Mouse (Mus musculus) adrenal gland, postnatal 10 days (tissue): ENCODE results near the gene Pyroxd2. TPM values are rescaled to one million over a fixed set of nuclear protein-coding genes. Genes with fewer than 3 reads are reported as not detected.
A peak's percentile ranks its signal among the peaks of the same experiment; 100 is the strongest.
"Not testable (repeated sequence)": the region's sequence is repeated elsewhere in the genome, so short reads cannot be mapped to it uniquely, and the experiment has no call there.

ENCODE experiments used
- DNase-seq: peaks from one replicate; pipeline ENCODE4 v3.0.0; 2021; ENCODE audit warnings: mixed read lengths
- long read RNA-seq, 2 experiments: library from polyadenylated mRNA; stranded (forward); transcript quantifications; one replicate each; pipeline ENCODE4 v2.0.0; 2021
- total RNA-seq, 2 experiments: library from RNA; stranded (reverse); gene quantifications; 2 replicates each; pipeline ENCODE4 v1.2.3; 2021

Gene Pyroxd2
- total RNA-seq, result 10 to 100 TPM; 15.8 to 23.5 TPM
- long read RNA-seq, experiment 1, partial matches to known transcripts, result 14 of 23 reads
- long read RNA-seq, experiment 1, other reads (novel, unspliced or antisense), result 5 of 23 reads
- long read RNA-seq, experiment 2, transcript Pyroxd2-201 (16 exons, 3,119 nt), result major isoform, 14 of 25 reads
- long read RNA-seq, experiment 2, partial matches to known transcripts, result 4 of 25 reads
- long read RNA-seq, experiment 2, other reads (novel, unspliced or antisense), result 7 of 25 reads

GRCm38 (mm10) chr19:42752363-42752931 is at the start of gene Pyroxd2:
Gene Pyroxd2 (minus strand): TSS chr19:42752775.
- DNase-seq, result peak; percentile 89

GRCm38 (mm10) chr19:42797866-42798265 is 45.3 kb upstream of the Pyroxd2 start:
- no peak for DNase-seq

GRCm38 (mm10) chr19:42795801-42796200 is 43.2 kb upstream of the Pyroxd2 start:
- no peak for DNase-seq

DNA sequence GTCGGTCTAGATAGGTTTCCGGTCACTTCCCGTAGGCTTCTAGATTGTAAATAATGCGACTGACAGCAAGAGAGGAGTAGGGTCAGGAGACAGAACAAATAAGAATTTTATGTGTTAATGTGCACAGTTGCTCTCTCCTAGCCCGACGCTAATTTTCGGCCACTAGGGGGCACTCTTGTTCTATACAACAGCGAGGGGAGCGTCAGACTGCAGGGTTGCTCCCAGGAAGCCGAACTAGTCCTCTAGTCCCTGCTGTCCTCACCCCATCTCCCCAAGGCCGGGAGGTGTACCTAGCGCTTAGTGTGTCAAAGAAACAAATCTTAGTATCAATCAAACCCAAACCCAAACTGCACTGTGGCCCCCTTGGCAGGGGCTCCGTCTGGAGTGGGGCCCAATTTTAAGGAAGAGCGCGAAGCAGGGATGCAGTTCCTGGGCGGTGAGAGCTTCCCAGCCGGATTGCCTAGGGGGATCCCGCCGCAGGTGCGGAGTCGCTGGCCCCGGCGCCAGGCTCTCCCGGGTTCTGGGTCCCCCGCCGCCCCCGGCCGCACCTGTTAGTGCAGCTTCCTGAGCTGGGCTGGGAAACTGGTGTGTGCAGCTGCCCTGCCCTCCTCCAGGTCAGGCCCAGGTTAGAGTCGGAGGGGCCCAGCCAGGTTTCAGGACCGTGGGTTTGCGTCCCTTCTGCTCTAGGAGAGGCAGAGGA is 42.5 kb upstream of the Pyroxd2 start:
- DNase-seq, result peak; percentile 93

GRCm38 (mm10) chr19:42788311-42788710 is 35.7 kb upstream of the Pyroxd2 start:
- no peak for DNase-seq

- DNase-seq, result no peak
Measured at GRCm38 (mm10) chr19:42785562-42786220, 33.1 kb upstream of the Pyroxd2 start.

GRCm38 (mm10) chr19:42785129-42785528 is 32.6 kb upstream of the Pyroxd2 start:
- no peak for DNase-seq

DNA sequence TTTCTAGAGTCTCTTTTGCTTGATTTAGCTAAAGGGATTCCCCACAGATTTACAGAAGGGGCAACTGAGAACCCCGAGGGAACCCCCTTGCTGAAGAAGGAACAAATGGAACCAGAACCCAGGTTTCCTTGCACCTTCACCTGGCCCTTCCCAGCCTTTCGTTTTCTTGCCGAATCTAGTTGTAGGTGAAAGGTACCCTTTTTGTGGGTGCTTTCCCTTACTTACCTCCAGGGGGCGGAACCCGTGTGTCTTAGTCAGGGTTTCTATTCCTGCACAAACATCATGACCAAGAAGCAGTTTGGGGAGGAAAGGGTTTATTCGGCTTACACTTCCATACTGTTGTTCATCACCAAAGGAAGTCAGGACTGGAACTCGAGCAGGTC is 27.6 kb upstream of the Pyroxd2 start:
- not testable (repeated sequence) for DNase-seq

DNA sequence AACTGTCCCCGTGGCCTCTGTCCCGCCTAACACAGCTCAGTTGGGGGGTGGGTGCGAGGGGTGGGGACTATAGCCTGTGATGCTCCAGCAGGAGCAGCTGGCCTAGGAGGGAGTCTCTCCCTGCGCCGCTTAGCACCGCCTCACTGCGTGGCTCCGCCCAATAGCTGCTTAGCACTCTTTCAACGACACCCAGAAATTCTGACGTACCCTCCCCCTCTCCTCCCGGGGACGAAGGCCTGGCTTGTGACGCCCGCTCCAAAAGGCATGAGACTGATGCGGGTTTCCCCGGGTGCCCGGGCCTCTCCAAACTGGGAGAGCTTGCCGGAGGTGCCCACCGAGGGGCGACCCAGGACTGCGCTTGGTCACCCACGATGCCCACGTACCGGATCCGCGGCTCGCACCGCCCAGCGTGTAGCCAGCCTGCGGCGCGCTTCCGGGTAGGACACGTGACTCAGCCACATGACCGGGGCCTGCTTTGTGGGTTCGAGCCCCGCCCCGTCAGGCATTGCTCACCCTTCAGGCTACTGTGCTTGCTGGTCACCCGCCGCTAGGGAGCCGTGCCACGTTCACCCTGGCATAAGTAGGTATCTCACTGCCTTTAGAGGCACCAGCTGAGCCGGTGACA is 27.1 kb upstream of the Pyroxd2 start, which contains the start of gene Hps1:
Hps1 (minus strand) TSS at position 448 of the 625 bp plus-strand sequence.
- DNase-seq, result peak; percentile 90

DNA sequence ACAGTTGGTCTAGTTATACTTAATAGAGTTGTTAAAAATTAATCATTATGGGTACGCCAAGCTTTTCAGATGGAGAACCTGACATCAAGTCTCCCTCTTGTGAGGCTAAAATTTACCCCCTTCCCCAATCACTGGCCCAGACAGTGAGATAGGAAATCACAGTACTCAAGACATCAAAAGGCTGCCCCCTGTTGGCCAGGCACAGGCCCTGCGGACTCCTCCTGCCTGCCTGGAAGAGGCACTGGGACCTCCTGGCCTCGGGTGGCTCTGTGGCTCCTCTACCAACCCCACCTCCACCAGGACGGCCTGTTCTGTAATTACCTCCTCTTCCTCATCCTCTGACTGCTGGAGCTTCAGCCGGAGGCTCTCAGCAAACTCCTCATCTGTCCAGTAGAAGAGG is 25.2 kb upstream of the Pyroxd2 start:
- peak; percentile 70 for DNase-seq

GRCm38 (mm10) chr19:42776813-42777212 is 24.2 kb upstream of the Pyroxd2 start:
- DNase-seq, result peak; percentile 44

GRCm38 (mm10) chr19:42770141-42770872 is 17.7 kb upstream of the Pyroxd2 start:
- DNase-seq, result peak; percentile 75

DNA sequence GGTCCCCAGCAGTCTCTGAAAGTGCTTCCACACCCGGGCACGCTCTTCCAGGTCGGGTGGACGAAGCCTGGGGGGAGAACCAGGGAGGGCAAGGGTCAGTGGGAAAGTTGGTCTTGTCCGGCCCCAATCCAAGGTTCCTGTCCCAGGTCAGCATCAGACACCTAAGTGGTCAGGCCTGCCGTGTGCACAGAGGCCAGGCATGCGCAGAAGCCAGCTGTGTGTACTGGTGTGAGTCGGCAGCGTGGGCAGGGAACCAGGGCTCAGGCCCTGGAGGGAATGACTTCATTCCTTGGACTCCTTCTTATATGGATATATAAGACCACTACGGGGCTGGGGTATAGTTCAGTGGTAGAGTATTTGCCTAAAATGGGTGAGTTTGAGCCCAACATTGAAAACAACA is 17.1 kb upstream of the Pyroxd2 start:
- no peak for DNase-seq

DNA sequence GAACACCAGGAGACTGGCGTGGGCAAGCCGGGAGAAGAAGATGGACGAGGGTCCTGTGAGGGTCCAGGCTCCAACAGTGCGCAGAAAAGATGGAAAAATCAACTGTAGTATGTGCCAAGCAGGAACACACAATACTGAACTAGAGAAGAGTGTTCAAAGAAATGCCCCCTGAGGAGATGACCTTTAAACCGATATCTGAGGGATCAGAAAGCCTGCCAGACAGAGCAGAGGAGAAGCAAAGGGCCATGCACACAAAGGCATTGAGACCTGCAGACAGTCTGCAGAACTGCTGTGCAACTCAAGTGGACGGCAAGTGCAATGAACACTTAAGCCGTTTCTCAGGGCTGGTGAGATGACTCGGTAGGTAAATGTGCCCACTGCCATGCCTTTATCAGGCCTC is 14.8 kb upstream of the Pyroxd2 start:
- DNase-seq, result no peak

GRCm38 (mm10) chr19:42764398-42764797 is 11.8 kb upstream of the Pyroxd2 start:
- no peak for DNase-seq

GRCm38 (mm10) chr19:42756671-42757070 is 4.1 kb upstream of the Pyroxd2 start:
- no peak for DNase-seq

GRCm38 (mm10) chr19:42755148-42755870 is 2.7 kb upstream of the Pyroxd2 start:
- peak; percentile 77 for DNase-seq

GRCm38 (mm10) chr19:42753141-42753917 is 754 bp upstream of the Pyroxd2 start:
- peak; percentile 89 for DNase-seq

- DNase-seq, result no peak
Measured at GRCm38 (mm10) chr19:42750196-42750595, 2.4 kb downstream of the Pyroxd2 start.

GRCm38 (mm10) chr19:42746702-42747101 is 5.9 kb downstream of the Pyroxd2 start:
- no peak for DNase-seq
